Mouse (Mus musculus) heart, embryonic 13.5 days (tissue): ENCODE measurements around the gene 2510009E07Rik. TPM values are rescaled to one million over a fixed set of nuclear protein-coding genes. Genes with fewer than 3 reads are reported as not detected.

ENCODE experiments used
- ATAC-seq: fragments of 200-750 bp; cut with Nextera tagmentation; 2 replicates; pipeline ENCODE4 v1.8.0; 2017; ENCODE audit warnings: moderate TSS enrichment; ENCODE audit not compliant: insufficient number of reproducible peaks, low FRiP score, low TSS enrichment; ENCODE audit errors: extremely low read depth
- H3K27ac ChIP-seq: fragments of 300-500 bp; sonication (generic); replicated peaks from 2 replicates; pipeline ENCODE4 v1.5.1; 2015; ENCODE audit warnings: moderate library complexity, mild to moderate bottlenecking, inconsistent platforms
- H3K27me3 ChIP-seq: fragments of 300-500 bp; sonication (generic); replicated peaks from 2 replicates; pipeline ENCODE4 v1.6.1; 2015; ENCODE audit warnings: mild to moderate bottlenecking, inconsistent platforms
- H3K36me3 ChIP-seq: fragments of 300-500 bp; sonication (generic); 2 replicates; pipeline ENCODE4 v1.6.1; 2015; ENCODE audit warnings: mild to moderate bottlenecking, inconsistent platforms
- H3K4me1 ChIP-seq: fragments of 300-500 bp; sonication (generic); 2 replicates; pipeline ENCODE4 v1.6.1; 2015; ENCODE audit warnings: inconsistent platforms
- H3K4me2 ChIP-seq: fragments of 300-500 bp; sonication (generic); 2 replicates; pipeline ENCODE4 v1.6.1; 2015; ENCODE audit warnings: inconsistent platforms, mild to moderate bottlenecking, moderate library complexity
- H3K4me3 ChIP-seq: fragments of 300-500 bp; sonication (generic); 2 replicates; pipeline ENCODE4 v1.5.1; 2015; ENCODE audit warnings: moderate library complexity, mild to moderate bottlenecking, inconsistent platforms
- H3K9ac ChIP-seq: fragments of 300-500 bp; sonication (generic); 2 replicates; pipeline ENCODE4 v1.6.1; 2015; ENCODE audit warnings: inconsistent platforms, mild to moderate bottlenecking, moderate library complexity
- H3K9me3 ChIP-seq: fragments of 300-500 bp; sonication (generic); 2 replicates; pipeline ENCODE4 v1.6.1; 2016; ENCODE audit warnings: inconsistent platforms
- WGBS: fragments of 180-500 bp; shearing (Covaris S2); methylation state at CpG from one replicate; pipeline ENCODE4 v1.1.7; 2015; ENCODE audit warnings: mixed read lengths; 5-methylcytosine and 5-hydroxymethylcytosine counted together
- polyA plus RNA-seq: library from polyadenylated mRNA; unstranded; fragments of >200 nt; fragmentation: Nextera tagmentation; extraction: Ambion mirVana; gene quantifications from 2 replicates; pipeline ENCODE4 v1.2.1, GENCODE M21; 2015

Gene 2510009E07Rik
- polyA plus RNA-seq, 1 experiment from 2014 or later, result 19.3 TPM

GRCm38 (mm10) chr16:21606249-21607020 lies 88.0 kb downstream of the 2510009E07Rik start:
- H3K36me3 ChIP-seq, result no peaks in the 10 kb centered on the region
- H3K4me3 ChIP-seq, result no peak overlapping the region
- no peaks in the 10 kb centered on the region for H3K27me3 ChIP-seq
- H3K27ac ChIP-seq, result no peak overlapping the region
- H3K4me2 ChIP-seq, result no peak overlapping the region
- no peaks in the 10 kb centered on the region for H3K9me3 ChIP-seq
- peaks cover 40% of the 10 kb centered on the region for H3K4me1 ChIP-seq
- no peak overlapping the region for H3K9ac ChIP-seq
- no peak for ATAC-seq
- 81% methylated on average over 6 of the region's 6 CpGs for WGBS

GRCm38 (mm10) chr16:21604354-21604753 lies 90.1 kb downstream of the 2510009E07Rik start:
- Histone ChIP-seq H3K4me1 (peaks cover 36% of the 10 kb centered on the region), H3K4me2 (no peak overlapping the region), H3K9ac (no peak overlapping the region), H3K9me3 (no peaks in the 10 kb centered on the region), H3K4me3 (no peak overlapping the region), H3K27me3 (no peaks in the 10 kb centered on the region), H3K27ac (no peak overlapping the region), H3K36me3 (no peaks in the 10 kb centered on the region)
- ATAC-seq, result no peak
- WGBS, result 75% methylated on average over 6 of the region's 6 CpGs

Other genes starting within 250 kb of the 2510009E07Rik start
- gene Ehhadh, start 93.1 kb upstream of the 2510009E07Rik start, polyA plus RNA-seq, result 2.2 and 2.5 TPM in 2 replicates
- gene Map3k13, start 99.7 kb upstream of the 2510009E07Rik start, polyA plus RNA-seq, result 0.62 and 0.67 TPM in 2 replicates